Mouse (Mus musculus): ENCODE results near the gene Ubac2.

Ubac2 gene

DNA sequence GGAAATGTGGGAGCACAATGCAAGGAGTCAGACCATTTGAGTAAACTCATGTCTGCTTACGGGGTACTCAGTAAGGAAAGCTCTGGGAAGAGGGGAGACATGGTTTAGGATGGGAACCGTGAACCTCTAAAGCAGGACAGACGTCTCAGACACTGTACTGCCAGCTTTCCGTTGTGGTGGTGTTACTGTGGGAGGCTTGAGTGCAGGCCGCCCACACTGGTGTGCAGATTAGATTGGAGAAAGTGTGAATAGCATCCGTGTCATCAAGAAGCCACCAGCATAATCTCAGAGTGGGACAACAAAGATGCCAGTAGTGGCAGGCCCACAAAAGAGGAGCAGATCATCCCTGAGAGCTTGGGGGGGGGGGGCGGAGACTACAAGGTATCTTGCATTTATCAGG is 123.8 kb downstream of the Ubac2 start:
- DNase-seq (ENCODE audit: low spot score), result no peak

DNA sequence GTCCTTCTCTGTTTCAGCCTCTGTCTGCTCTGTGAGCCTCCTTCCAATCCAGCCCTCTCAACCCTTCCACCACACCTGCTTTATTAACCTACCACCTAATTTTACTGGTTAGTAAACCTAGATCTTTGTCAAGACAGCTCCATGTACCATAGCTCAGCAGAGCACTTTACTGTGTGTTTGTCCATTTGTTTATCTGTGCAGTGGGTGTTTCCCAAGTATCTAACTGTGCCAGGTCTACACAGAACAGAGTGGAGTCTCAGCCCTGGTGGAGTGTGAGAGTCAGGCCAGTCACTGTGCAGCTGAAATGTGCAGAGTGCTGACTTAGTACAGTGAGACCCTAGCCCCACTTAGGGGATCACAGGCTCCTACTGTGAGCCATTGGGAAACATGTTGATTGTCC is 125.4 kb downstream of the Ubac2 start:
- DNase-seq (ENCODE audit: low spot score), result no peak

DNA sequence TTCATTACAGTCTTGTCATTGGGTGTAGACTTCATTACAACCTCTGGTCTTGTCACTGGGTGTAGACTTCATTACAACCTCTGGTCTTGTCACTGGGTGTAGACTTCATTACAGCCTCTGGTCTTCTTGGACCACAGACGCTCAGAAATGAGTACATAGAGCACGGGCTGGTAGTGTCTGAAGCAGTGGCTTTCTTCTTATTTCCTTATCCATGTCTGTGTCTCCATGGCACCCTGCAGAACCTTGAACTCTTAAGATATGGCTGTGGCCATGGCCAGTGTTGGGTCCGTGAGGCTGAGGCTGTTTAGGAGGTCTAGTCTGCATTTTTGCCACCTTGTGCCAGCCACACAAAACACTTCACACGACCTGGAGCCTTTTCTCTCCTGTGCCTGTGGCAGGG is 129.8 kb downstream of the Ubac2 start:
- DNase-seq (ENCODE audit: low spot score), result no peak

DNA sequence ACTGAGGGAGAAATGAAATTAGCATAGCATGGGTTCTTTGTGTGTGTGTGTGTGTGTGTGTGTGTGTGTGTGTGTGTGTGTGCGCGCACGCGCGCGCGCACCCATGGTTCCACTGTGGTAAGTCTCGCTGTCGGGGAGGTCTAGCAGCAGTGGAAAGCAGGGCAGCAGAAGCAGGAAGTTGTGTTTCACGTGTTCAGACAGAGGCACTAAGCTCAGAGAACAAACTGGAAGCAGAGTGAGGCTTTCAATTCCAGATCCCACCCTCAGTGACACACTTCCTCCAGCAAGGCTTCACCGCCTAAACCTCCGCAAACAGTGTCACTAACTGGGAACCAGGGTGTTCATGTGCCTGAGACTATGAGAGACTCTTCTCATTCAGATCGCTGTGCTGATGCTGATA is 131.1 kb downstream of the Ubac2 start:
- peak; percentile 43 for DNase-seq (ENCODE audit: low spot score)

DNA sequence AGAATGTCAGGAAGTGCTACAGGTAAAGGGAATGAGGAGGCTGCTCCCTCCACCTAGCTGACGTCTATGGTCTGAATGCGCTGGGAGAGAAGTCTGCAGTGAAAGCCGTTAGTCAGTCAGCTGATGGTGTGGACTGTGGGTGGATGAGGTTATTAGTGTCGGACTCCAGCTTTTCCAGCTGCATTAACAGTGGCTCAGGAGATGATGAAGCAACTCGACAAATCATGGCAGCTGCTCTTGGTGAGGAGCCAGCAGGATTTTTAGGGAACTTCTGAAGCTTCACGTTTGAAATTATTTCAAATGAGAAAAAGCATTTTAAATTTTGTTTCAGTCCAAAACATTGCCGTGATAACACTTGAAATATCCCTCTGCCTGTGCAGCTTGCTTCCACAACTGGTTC is 131.9 kb downstream of the Ubac2 start:
- DNase-seq (ENCODE audit: low spot score), result no peak

DNA sequence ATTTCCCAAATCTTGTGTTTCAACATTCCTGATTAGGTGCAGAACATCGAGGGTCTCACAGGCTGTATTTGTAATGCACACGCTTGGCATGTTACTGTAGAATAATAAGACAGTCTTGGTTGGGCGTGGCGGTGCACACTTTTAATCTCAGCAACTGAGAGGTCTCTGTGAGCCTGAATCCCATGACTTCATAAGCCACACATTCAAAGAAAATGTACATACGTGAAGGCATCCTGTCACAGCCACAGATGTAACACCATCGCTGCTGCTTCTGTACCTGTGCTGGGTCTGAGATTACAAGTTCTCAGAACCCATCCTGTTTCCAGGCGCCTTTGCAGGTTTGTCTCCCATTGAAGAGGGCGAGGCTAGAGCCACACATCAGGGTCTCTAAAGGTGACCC is 133.3 kb downstream of the Ubac2 start:
- no peak for DNase-seq (ENCODE audit: low spot score)

DNA sequence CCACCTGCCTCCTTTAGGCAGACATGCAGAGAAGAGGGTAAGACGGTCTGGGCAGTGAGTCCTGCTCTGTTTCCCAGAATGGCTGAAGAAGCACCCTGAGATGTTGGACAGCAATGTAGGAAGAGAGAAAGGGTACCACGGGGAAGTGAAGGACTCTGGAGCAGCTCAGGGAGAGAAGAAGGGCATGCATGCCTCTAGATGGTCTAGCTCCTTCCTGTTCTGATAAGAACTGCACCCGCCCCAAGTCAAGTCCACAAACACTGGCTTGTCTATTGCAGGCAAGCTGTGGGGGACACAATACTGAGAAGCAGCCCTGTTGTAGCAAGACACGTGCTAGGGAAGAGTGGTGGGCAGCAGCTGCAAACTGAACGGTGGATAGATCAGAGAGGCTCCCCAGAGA is 133.8 kb downstream of the Ubac2 start:
- no peak for DNase-seq (ENCODE audit: low spot score)

DNA sequence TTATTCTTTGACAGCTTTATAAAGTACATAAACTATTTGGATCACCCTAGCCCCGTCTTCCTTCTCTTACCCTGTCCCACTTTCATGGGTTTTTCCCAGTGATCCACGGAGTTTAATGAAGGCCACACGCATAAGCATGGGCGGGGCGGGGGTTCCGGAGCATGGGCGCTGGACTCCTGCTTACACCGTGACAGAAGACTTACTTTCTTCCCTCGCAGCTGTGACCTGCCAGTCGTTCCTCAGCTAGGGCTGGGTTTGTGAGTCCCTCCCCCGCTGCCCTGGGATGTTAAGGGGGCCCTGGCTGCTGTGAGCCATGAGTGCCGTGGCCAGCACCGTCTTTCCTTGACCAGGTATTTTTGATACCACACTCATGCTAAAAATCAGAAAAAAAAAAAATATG is 134.4 kb downstream of the Ubac2 start:
- DNase-seq (ENCODE audit: low spot score), result no peak

DNA sequence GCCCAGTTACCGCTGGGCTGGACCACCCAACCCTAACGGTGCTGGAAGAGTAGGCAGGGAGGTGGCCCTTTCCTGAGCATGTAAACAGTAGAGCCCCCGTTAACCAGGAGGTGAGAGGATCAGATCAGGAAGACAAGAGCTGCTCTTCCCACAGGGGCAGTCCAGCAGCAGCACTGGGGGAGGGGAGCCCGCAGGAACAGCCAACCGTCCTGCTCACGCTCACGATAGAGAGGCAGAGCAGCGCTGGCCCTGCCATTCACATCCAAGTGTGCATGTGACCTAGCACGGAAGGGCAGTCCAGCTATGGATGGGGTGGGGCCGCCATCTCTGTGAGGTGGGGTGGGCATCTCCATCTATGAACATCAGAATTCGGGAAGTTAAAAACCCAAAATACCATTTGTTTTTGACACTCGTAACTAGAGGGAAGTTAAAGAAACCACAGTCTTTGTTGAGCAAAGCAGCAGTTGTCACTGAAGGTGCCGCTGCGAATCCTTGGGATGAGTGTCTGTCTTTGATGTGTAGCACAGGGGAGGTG is 135.1 kb downstream of the Ubac2 start:
- no peak for DNase-seq (ENCODE audit: low spot score)

DNA sequence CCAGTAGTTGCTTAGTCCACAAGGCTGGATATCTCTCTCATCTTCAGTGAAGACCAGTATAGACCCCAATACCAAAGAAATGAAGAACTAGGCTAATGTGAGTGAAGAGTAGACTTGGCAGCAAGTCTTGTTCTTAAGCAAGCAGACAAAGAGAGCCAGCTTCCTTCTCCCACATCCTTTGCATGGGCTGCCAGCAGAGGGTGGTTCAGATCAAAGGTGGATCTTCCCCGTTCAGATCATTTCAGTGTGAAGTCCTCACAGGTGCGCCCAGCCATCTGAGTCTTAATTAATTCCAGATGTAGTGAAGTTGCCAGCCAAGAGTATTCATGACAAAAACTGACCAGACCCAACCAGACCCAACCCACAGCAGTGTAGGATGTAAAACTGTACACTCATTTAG is 139.5 kb downstream of the Ubac2 start:
- DNase-seq (ENCODE audit: low spot score), result no peak

DNA sequence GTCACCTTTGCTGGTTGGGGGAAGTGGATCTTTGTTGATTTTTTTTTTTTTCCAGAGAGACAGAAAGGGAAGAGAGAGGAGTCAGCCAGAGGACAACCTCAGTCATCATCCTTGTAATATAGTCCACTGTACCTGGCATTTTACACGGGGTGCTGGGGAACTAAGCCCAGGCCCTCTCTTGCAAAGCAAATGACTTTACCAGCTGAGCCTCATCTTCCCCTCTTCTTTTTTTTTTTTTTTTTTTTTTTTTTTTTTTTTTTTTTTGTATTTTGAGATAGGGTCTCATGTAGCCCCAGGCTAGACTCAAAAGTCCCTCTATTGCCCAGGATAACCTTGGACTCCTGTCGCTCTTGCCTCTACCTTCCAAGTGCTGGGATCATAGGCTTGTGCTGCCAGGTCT is 141.0 kb downstream of the Ubac2 start:
- DNase-seq (ENCODE audit: low spot score), result no peak

DNA sequence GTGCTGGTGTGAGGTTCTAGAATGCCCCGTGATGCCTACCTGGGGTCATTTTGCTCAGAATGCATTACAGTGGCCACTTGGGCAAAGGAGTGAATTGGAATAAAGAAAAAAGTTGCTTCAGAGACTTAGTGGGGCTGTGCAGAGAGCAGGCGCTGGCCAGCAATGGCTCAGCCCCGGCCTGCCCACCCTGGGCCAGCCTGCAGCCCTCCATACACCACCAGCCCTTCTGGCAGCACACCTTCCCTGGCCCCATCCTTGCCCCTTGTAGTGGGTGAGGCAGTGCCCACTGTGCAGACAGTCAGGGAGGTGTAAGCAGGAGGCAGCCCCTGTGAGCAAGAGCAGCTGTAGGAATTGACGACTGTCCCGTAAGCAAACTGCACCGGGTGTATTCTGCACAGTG is 142.1 kb downstream of the Ubac2 start:
- DNase-seq (ENCODE audit: low spot score), result no peak

DNA sequence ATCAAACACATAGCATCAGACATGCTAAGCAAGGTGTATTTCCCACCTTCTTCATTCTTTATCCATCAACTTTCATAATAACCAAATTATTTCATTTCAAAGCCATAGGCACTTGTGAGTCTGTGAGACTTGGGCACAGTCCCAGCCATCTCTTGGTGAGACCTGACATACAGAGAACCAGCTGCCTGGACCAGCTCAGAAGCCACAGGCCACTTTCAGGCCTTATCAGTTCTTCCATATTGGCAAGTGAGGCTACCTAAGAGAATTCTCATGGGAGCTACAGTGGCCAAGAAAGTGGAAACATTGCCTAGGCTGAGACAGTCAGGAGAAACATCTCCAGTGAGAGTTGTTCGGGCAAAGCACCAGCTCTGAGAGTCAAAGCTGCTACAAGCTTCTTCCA is 144.6 kb downstream of the Ubac2 start:
- DNase-seq (ENCODE audit: low spot score), result no peak

DNA sequence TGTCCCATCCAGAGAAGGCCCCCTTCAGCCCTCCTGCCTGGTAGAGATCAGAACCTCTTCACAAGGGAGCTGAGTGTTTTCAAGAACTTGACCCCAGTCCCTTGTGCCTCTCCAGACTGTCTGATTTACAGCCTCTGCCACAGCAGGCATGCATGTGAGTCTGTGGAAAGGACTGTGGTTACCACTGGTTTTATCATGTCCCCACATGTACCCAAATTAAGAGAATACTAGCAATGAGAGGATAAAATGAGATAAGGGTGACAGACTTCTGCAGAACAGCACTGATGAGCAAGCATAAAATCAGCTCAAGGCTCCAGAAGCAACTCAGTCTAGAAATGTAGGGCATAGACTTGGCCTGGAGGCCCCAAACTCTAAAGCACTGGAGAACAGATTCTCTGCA is 145.5 kb downstream of the Ubac2 start:
- no peak for DNase-seq (ENCODE audit: low spot score)

DNA sequence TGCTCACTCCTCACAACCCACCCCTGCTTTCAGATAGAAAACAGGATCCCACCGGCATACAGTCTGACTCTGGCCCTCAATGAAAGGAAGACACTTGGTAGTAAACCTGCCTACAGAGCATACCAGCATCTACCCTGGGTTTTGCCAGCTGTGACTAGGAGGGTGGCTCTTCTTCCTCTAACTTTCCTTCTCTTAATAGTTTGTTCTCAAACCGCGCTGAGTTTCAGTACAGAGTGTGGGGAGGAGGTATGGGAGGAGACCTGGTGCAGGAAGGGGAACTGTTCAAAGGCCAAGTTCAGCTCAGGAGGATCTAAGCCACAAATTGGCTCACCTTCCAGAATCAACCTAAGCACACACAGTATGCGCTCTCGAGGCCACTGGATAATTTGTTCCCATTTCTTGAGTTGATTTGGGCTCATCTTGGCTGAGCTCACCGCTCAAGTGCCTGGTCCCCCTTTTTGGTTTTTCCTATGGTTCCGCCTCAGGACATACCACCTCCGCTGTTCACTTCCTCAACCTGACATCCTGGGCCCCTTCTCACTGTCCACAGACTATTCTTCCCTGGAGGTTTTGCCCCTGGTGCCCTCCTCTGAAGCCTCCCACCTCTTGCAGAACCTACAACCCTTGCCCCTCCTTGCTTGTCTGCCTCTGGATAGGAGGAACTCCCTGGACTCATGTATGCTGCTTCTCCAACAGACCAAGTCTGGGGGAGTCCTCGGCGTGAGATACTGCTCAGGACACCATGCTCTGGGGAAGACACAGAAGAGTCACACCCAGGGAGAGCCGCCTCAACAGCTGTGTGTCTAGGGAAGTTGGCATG is 150.7 kb downstream of the Ubac2 start:
- no peak for DNase-seq (ENCODE audit: low spot score)

DNA sequence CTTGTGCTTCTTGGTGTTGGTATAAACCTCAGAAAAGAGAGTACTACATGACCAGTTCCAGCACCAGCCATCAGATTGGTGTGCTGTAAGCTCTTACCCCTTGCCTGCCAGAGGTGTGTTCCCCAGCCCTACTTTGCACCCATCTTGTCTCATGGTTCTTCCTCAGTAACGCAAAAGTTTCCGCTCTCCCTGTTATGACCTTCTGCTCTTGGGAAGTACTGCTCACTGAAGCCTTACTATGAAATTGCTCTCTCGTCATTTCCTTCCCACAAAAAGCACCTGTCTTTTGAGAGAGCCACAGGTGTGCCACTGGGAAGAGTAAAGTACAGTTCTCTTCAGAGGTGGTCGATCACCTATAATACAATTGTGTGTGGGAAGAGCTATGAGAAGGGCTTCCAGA is 151.4 kb downstream of the Ubac2 start:
- no peak for DNase-seq (ENCODE audit: low spot score)

DNA sequence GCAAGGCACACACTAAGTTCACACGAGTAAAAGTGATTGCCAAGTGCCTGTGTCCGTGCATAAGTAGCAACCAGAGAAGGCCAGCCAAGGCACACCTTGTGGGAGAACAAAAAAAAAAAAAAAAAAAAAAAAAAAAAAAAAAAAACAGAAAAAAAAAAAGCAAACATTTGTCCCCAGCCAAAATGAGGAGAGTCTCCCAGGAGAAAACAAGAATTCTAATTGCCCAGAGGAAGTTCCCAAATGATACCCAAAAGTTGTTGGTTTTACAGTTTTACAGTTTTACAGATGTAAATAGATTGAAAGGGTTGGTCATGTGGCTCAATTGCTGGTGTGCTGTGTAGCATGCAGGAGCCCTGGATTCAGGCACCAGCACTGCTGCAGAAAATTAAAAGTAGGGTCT is 153.6 kb downstream of the Ubac2 start:
- no peak for DNase-seq (ENCODE audit: low spot score)

DNA sequence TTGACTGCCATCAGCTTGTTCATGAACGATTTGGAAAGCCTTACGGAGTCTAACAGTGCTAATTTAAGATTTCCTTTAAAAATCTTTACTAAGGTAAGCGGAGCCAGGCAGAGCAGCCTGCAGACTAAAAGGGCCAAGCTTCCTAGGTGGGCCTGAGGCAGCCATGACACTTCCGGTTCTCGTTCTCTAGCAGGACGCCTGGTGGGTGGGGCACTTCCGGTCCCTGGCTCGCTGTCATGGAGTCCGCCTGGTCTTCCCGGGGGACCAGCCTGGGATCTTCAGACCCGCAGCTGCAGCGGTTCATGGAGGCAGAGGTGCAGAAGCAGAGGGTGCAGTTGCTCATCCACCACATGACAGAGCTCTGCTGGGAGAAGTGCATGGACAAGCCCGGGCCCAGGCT is 156.0 kb downstream of the Ubac2 start, which contains the start of gene Timm8a2:
Timm8a2 (plus strand) TSS at position 224 of the 400 bp plus-strand sequence.
- no peak for DNase-seq (ENCODE audit: low spot score)

DNA sequence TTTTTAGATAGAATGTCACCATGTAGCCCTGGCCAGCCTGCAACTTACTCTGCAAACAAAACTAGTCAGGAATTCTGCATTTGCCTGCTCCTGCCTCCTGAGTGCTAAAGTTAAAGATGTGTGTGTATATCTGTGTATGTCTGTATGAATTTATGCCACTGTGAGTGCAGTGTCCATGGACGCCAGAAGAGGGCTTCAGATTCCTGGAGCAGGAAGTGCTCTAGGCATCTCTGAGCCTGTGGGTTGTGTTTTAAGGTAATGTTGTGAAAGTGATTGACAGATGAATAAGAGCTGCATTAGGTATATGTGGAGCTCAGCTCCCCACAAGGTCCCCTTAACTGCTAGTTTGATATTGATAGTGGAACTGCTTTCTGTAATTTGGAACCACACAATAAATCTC is 156.8 kb downstream of the Ubac2 start:
- DNase-seq (ENCODE audit: low spot score), result no peak

DNA sequence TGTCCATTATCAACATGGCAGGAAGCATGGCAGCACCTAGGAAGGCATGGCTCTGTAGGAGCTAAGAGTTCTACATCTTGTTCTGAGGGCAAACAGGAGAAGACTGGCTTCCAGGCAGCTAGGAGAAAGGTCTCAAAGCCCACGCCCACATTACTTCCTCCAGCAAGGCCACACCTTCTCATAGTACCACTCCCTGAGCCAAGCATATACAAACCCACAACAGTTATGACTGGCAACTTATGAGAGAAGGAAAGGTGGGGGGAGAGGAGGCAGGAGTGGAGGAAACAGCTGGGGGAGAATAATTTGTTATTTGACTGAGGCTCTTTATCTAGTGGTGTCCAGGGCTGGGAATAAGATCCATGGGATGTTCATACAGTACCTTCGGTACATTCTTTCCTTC is 157.4 kb downstream of the Ubac2 start:
- no peak for DNase-seq (ENCODE audit: low spot score)

DNA sequence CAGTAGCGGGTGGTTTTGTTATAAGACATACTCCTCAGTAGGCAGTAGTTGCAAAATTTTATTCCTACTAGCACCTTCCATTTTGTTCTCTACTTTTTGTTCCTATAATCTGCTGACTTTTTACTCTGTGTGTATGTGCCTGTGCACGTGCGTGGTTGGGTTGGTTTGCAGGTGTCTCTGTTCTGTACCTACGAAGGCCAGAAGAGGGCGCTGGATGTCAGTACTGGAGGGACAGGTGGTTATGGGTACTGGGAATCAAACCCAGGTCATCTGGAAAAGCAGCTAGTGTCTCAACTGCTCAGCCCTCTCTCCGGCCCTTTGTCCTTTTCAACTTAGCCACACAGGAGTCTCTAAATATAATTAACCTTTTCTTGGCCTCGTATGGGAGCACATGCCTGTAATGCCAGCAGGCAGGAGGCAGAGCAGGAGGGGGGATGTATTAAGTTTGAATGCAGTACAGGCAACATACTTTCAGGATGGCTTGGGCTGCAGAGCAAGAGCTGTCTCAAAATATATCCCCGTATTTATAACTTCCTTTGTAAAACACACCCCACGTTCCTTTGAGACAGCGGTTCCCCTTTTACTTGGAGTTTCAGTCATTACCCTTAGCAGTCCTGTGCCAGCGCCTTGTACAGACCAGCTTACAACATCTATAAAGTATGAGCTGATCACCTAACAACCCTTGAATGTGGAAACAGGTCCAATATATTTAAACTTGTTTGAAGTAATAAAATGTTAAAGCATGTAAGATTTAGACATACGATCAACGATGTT is 160.6 kb downstream of the Ubac2 start:
- DNase-seq (ENCODE audit: low spot score), result no peak

DNA sequence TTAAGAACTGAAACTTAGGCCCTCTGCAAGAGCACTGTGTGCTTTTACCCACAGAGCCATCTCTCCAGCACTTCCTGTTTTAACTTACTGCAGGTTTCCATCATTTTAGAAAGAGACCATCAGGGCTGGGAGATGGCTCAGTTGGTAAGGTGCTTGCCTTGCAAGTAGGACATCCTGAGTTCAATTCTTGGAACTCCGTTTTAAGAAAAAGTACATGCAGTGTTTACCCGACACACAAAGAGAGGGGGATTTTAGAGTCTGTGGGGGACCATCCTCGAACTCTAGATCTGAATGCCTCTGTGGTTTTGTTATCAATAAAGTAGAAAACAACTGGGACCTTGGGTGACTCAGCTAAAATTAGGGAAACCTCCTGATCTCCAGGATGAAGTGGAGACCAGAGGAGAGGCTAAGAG is 163.0 kb downstream of the Ubac2 start:
- no peak for DNase-seq (ENCODE audit: low spot score)

DNA sequence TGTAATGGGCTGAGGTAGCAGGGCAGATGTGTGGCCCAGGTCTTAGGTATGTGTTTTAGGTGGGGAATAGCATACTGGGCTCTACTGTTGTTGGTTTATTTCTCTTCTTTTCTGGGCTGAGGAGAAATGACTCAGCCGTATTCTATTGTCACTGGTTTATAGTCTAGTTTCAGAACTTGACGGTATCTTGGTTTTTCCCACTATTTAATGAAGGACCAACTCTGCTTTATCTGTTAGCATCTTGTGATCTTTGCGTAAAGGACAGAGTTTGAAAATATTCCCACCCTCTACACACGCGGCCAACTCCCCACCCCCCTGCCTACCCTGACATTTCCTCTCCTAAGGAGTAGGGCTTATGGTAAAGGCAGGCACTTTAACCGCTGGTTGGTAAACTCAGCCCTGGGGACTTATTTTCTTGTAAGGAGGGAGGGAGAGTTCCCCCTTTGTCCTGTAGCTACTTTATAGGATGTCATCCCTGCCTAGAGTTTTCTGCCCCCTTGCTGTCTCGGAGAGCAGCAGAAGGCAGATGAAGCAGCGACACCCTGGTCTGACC is 163.8 kb downstream of the Ubac2 start:
- no peak for DNase-seq (ENCODE audit: low spot score)
